Mouse (Mus musculus) heart, embryonic 16.5 days (tissue): ENCODE results near the gene Dbp. TPM values are rescaled to one million over a fixed set of nuclear protein-coding genes. Genes with fewer than 3 reads are reported as not detected.

Experiments used
- ATAC-seq: fragments of 200-750 bp; cut with Nextera tagmentation; replicated peaks from 2 replicates; pipeline ENCODE4 v1.8.0; 2017; ENCODE audit warnings: moderate number of reproducible peaks; ENCODE audit not compliant: insufficient read depth, low FRiP score; ENCODE audit errors: extremely low read depth
- H3K27ac ChIP-seq: fragments of 300-500 bp; sonication (generic); 2 replicates; pipeline ENCODE4 v1.5.1; 2014; ENCODE audit warnings: mild to moderate bottlenecking, low read length, control low read depth, moderate library complexity
- H3K27me3 ChIP-seq: fragments of 300-500 bp; sonication (generic); 2 replicates; pipeline ENCODE4 v1.6.1; 2014; ENCODE audit warnings: low read length, mixed read lengths; ENCODE audit not compliant: control insufficient read depth, insufficient read depth
- H3K36me3 ChIP-seq: fragments of 300-500 bp; sonication (generic); 2 replicates; pipeline ENCODE4 v1.6.1; 2014; ENCODE audit not compliant: control insufficient read depth, insufficient read depth
- H3K4me1 ChIP-seq: fragments of 300-500 bp; sonication (generic); 2 replicates; pipeline ENCODE4 v1.6.1; 2014; ENCODE audit warnings: low read length, mixed read lengths; ENCODE audit not compliant: control insufficient read depth, insufficient read depth
- H3K4me2 ChIP-seq: fragments of 300-500 bp; sonication (generic); 2 replicates; pipeline ENCODE4 v1.6.1; 2014; ENCODE audit warnings: low read depth, mild to moderate bottlenecking, control low read depth, low read length
- H3K4me3 ChIP-seq: fragments of 300-500 bp; sonication (generic); 2 replicates; pipeline ENCODE4 v1.5.1; 2014; ENCODE audit warnings: mild to moderate bottlenecking, control low read depth, low read length
- H3K9ac ChIP-seq: fragments of 300-500 bp; sonication (generic); 2 replicates; pipeline ENCODE4 v1.6.1; 2014; ENCODE audit warnings: low read length, control low read depth
- H3K9me3 ChIP-seq: fragments of 300-500 bp; sonication (generic); replicated peaks from 2 replicates; pipeline ENCODE4 v1.6.1; 2016; ENCODE audit warnings: low read length; ENCODE audit not compliant: control insufficient read depth
- WGBS: fragments of 180-500 bp; shearing (Covaris S2); extraction: QIAGEN DNeasy Blood & Tissue Kit; methylation state at CpG from one replicate; pipeline ENCODE4 v1.1.7; 2014; 5-methylcytosine and 5-hydroxymethylcytosine counted together
- polyA plus RNA-seq: library from polyadenylated mRNA; unstranded; fragments of >200 nt; fragmentation: Nextera tagmentation; extraction: Ambion mirVana; gene quantifications from 2 replicates; pipeline ENCODE4 v1.2.1, GENCODE M21; 2015

The Dbp gene
- polyA plus RNA-seq, 1 experiment from 2014 or later, result 3.0 TPM

DNA sequence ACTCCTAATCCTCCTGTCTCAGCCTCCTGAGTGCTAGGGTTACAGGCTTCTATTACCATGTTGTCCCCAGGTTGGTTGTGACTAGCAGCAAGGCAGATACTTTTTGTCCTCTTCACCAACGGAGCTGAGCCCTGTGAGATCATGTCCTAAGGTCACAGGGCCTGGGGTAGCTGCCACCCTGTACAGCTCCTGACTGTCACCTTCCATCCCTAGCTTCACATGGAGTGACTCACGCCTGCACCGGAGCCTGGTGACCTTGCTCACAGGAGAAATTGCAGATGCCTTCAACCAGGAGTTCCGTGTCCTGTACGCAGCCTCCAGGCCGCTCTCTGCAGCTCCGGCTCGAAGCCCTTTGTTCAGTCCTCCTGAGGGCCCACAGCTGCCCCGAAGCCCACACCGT lies 21.5 kb downstream of the Dbp start:
- Histone ChIP-seq H3K9me3 (no peaks in the 10 kb centered on the region), H3K27me3 (no peaks in the 10 kb centered on the region), H3K36me3 (peaks cover 5% of the 10 kb centered on the region; the same call in 1 of the 2 replicates), H3K9ac (no peak overlapping the region), H3K4me1 (no peaks in the 10 kb centered on the region), H3K4me3 (no peak overlapping the region), H3K27ac (no peak overlapping the region), H3K4me2 (no peak overlapping the region)
- no peak for ATAC-seq
- 87% methylated on average over 10 of the region's 10 CpGs for WGBS

DNA sequence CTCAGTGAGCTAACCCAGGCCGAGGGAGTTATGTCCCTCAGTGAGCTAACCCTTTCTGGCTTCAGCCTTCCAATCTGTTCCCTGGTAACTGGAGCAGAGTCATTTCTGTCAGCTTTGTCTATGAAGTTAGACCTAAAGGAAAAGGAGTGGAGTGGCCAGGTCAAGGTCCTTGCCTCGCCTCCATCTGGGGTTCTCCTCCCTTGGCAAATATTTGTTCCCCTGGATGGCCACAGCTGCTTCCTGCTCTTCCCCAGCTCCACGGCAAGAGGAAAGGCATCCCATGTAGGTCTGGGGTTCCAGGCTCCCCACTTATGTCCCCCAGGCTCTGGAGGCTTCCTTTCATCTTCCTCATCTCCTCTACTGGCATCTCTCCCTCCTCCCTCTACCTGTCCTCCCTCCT lies 22.7 kb downstream of the Dbp start:
- Histone ChIP-seq H3K4me2 (no peak overlapping the region), H3K9me3 (no peaks in the 10 kb centered on the region), H3K9ac (no peak overlapping the region), H3K4me3 (no peak overlapping the region), H3K36me3 (peaks cover 3% of the 10 kb centered on the region; the same call in 1 of the 2 replicates), H3K27ac (no peak overlapping the region), H3K27me3 (no peaks in the 10 kb centered on the region), H3K4me1 (no peaks in the 10 kb centered on the region)
- ATAC-seq, result no peak
- 75% methylated on average over 3 of the region's 3 CpGs for WGBS

DNA sequence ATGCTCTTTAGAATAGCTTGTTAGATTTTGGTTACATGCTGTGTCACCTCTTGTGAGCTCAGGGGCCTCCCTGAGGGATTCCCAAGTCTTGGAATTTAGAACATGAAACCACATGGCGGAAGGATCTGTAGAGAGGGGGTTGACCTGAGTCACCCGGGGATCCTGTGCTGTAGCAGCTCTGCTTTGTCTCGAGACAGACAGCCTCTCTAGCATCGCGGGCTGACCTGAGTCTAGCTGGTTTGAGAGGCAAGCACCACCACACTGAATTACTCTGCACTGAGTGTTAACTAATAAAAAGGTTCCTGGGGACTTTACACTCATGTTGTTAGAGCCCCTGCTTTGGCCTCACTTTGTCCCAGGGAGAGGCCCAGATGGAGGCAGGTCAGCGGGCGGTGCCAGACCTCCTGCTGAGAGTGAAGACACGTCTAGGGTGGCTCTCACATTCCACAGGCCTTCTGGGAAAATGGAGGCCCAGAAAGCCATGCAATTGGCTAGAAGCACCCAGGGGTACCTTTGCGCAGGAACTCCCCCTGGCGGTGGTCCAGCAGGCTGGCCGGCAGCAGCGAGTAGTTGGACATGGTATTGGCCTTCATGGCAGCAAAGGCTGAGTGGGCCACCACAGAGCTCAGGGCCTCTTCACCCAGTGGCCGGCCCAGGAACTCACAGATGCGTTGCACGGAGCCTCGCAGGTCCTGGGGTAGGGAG lies 26.0 kb downstream of the Dbp start:
- no peak overlapping the region for H3K4me2 ChIP-seq
- no peaks in the 10 kb centered on the region for H3K9me3 ChIP-seq
- no peaks in the 10 kb centered on the region for H3K27me3 ChIP-seq
- no peak overlapping the region for H3K4me3 ChIP-seq
- no peak overlapping the region for H3K9ac ChIP-seq
- H3K4me1 ChIP-seq, result no peaks in the 10 kb centered on the region
- no peak overlapping the region for H3K27ac ChIP-seq
- no peaks in the 10 kb centered on the region for H3K36me3 ChIP-seq
- ATAC-seq, result no peak
- WGBS, result 18% methylated on average over 16 of the region's 16 CpGs

DNA sequence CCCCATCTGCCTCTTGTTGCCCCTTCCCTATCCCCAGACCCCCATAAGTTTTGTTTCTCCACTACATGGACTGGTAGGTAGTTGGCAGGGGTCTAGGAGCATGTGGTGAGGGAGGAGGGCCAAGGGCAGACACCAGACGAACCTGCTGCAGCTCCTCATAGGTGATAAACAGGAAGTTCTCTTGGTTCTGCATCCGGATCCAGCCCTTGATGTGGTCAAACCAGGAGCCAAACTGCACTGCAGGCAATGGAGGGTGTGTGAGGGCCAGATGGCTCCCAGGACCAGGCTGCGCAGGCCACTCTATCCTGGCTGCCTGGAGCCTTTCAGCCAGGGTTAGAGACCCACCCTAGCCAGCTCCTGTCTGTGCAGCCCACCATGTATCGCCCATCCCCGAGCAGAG lies 28.6 kb downstream of the Dbp start:
- WGBS, result 67% methylated on average over 5 of the region's 5 CpGs
- no peaks in the 10 kb centered on the region for H3K27me3 ChIP-seq
- no peak overlapping the region for H3K27ac ChIP-seq
- no peaks in the 10 kb centered on the region for H3K36me3 ChIP-seq
- H3K4me1 ChIP-seq, result no peaks in the 10 kb centered on the region
- ATAC-seq, result peak; percentile 49
- no peak overlapping the region for H3K4me3 ChIP-seq
- no peaks in the 10 kb centered on the region for H3K9me3 ChIP-seq
- no peak overlapping the region for H3K9ac ChIP-seq
- no peak overlapping the region for H3K4me2 ChIP-seq

DNA sequence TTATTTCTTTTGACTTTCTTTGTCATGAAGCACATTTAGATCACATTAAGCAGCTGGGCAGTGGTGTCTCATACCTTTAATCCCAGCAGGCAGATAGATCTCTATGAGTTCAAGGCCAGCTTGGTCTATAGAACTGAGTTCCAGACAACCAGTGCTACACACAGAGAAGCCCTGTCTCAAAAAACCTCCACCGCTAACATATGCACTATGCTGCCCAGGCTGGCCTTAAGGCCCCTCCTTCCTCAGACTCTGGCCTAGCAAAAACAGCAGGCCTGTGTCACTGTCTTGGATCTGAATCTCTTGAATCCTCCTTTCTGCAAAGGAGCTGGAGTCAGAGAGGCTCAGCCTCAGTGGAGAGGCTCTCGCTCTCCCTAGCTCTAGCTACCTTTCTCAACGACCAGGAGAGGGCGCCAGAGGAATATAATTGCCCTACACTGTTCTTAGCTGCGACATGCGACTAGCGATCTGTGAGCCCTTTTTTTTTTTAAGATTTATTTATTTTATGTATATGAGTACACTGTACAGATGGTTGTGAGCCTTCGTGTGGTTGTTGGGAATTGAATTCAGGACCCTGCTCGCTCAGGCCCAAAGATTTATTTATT lies 34.4 kb downstream of the Dbp start:
- H3K4me1 ChIP-seq, result no peaks in the 10 kb centered on the region
- H3K27ac ChIP-seq, result no peak overlapping the region
- peak; percentile 65 for ATAC-seq
- no peak overlapping the region for H3K4me2 ChIP-seq
- no peaks in the 10 kb centered on the region for H3K36me3 ChIP-seq
- no peak overlapping the region for H3K9ac ChIP-seq
- 10% methylated on average over 9 of the region's 9 CpGs for WGBS
- H3K27me3 ChIP-seq, result no peaks in the 10 kb centered on the region
- H3K9me3 ChIP-seq, result no peaks in the 10 kb centered on the region
- no peak overlapping the region for H3K4me3 ChIP-seq

DNA sequence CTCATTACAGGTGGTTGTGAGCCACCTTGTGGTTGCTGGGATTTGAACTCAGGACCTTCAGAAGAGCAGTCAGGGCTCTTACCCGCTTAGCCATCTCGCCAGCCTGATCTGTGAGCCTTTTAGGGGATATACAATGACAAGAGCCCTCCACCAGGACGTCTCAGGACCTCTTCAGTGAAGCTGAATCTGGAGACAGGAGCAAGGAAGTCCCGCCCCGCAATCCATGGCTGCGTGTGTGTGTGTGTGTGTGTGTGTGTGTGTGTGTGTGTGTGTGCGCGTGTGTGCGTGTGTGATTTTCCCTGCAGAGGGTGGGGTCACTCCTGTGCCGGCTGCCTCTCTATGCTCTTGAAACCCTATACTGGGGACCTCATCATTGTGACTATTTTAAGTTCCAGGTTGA lies 34.9 kb downstream of the Dbp start:
- Histone ChIP-seq H3K4me2 (no peak overlapping the region), H3K4me3 (no peak overlapping the region), H3K27me3 (no peaks in the 10 kb centered on the region), H3K4me1 (no peaks in the 10 kb centered on the region), H3K36me3 (no peaks in the 10 kb centered on the region), H3K27ac (no peak overlapping the region), H3K9ac (no peak overlapping the region), H3K9me3 (no peaks in the 10 kb centered on the region)
- no peak for ATAC-seq
- 61% methylated on average over 10 of the region's 10 CpGs for WGBS

DNA sequence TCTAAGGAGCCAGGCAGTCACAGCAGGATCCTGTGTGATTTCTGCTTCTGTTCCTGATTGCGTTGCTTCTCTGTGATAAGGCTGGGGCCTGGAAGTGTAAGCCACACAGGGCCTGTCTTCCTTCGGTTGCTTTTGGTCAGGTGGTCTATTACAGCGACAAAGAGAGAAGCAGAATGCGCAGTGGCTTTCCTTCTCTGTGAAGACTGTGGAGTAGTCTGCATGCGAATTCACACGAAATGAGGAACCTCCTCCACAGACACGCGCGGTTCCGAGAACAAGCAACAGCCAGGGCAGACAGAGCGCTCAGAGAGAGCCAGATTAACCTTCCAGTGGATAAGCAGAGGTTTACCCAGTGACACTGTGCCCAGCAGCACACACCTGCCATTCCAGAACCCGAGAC lies 36.4 kb downstream of the Dbp start:
- no peak overlapping the region for H3K4me2 ChIP-seq
- no peak overlapping the region for H3K4me3 ChIP-seq
- H3K9ac ChIP-seq, result no peak overlapping the region

DNA sequence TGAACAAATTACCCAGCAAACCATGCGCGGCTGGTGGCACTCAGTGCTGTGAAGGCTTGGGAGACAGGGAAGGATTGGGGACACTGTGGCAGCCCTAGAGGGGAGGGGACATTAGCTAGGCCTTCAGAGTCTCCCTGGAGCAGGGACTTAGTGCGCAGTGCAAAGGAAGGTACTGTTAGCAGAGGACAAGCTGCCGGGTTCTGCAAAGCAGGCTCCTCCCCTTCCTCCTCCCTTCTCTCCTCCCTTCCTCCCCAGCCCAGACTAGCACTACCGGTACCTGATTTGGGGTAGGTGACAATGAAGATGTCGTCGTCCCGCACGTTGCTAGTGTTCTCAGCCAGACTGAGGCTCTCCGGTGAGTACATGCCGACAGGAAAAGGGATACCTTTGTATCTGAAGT lies 36.9 kb downstream of the Dbp start:
- H3K27ac ChIP-seq, result no peak overlapping the region
- WGBS, result 28% methylated on average over 11 of the region's 11 CpGs
- H3K4me1 ChIP-seq, result no peaks in the 10 kb centered on the region
- H3K4me2 ChIP-seq, result peak overlapping the region; percentile 45
- H3K4me3 ChIP-seq, result peak overlapping the region; percentile 23
- no peaks in the 10 kb centered on the region for H3K36me3 ChIP-seq
- H3K9me3 ChIP-seq, result 0 out of 2 replicates have a peak, but pooled peaks cover 3% of the 10 kb centered on the region
- H3K27me3 ChIP-seq, result no peaks in the 10 kb centered on the region
- H3K9ac ChIP-seq, result 0 out of 2 replicates have a peak overlapping the region, but pooled peaks have one; percentile 28
- peak; percentile 38 for ATAC-seq

More for the DNA sequence above, 36.4 kb downstream of the Dbp start:
- WGBS, result 73% methylated on average over 12 of the region's 12 CpGs
- H3K27ac ChIP-seq, result no peak overlapping the region
- no peaks in the 10 kb centered on the region for H3K9me3 ChIP-seq
- no peaks in the 10 kb centered on the region for H3K36me3 ChIP-seq
- no peaks in the 10 kb centered on the region for H3K4me1 ChIP-seq
- no peak for ATAC-seq
- no peaks in the 10 kb centered on the region for H3K27me3 ChIP-seq

DNA sequence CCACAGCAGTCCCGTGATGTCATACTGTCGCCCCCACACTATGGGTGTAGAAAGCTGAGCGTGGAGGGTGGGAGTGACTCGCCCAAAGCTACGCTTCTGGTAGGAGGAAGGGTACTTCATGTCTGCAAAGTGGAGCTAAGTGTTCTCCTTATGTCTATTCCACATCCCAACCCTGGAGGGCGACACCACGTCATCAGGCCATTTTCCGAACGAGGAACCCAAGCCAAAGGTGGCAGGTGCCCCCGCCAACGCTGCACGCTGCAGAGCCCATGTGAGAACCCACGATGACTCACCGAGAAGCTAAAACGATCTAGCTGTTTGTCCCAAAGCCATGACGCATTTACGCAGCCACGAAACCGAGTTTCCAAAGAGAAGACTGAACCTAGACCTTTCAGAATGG lies 37.5 kb downstream of the Dbp start:
- Histone ChIP-seq H3K36me3 (no peaks in the 10 kb centered on the region), H3K4me2 (peak overlapping the region; percentile 45), H3K27ac (no peak overlapping the region), H3K4me1 (no peaks in the 10 kb centered on the region), H3K9ac (no peak overlapping the region), H3K4me3 (peak overlapping the region; percentile 23), H3K27me3 (no peaks in the 10 kb centered on the region; the same call in 1 of the 2 replicates), H3K9me3 (0 out of 2 replicates have a peak, but pooled peaks cover 3% of the 10 kb centered on the region)
- 34% methylated on average over 19 of the region's 19 CpGs for WGBS
- no peak for ATAC-seq
